Mouse (Mus musculus) testis, postnatal 14 days (tissue): ENCODE data around the gene St5.
A peak's percentile ranks its signal among the peaks of the same experiment; 100 is the strongest.

ENCODE experiments used
- DNase-seq: peaks from one replicate; pipeline ENCODE4 v3.0.0; 2021; ENCODE audit warnings: low spot score

Gene St5

GRCm38 (mm10) chr7:109609565-109610345, 93.7 kb downstream of the St5 start:
- DNase-seq = no peak

GRCm38 (mm10) chr7:109608831-109609230, 94.6 kb downstream of the St5 start:
- no peak for DNase-seq

DNA sequence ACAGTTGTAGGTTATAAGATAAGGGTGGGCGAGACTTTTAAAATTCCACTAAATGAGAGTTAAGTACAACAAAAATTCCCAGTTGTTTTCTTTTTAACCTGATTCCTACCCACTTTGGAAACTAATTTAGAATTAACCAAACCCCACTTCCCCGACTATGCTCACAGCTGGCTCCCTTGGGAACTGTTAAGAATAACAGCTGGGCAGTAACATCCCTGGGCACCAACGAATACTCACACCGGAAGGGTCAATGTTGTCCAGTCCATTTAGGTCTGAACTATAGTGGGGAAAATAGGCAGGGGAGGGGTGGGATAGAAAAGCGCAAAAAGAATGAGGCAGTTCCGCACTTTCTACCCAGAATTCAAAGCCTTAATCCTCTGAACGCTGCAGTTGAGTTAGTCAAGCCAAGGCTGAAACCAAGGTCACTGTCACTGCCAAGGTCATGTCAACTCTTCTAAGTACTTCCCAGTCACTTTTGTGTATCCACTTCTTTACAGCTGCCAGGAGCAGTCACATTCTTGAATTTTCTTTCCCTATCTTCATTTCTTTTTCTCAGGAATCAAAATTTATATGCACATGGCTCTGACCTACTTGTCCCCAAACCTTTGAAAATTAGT, 96.3 kb downstream of the St5 start:
- no peak for DNase-seq

GRCm38 (mm10) chr7:109602562-109602961, 100.8 kb downstream of the St5 start:
- no peak for DNase-seq

DNA sequence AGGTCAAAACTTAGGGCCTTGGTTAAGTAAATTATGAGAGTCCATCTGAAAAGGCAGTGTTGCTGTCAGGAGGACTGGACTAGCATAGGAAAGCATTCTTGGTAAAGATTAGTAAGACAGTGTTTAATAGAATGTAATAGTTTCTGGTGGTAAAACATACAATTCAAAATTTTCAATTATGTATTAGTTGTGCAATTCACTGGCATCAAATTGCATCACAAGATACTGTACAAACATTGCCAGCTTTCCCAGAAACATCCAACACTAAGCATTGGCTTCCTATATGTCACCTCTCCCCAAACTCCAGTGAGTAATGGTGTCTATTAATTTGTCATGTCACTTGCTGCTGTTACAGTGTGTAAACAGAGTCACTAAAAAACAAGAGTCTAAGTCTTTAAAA, 101.4 kb downstream of the St5 start:
- DNase-seq = no peak

DNA sequence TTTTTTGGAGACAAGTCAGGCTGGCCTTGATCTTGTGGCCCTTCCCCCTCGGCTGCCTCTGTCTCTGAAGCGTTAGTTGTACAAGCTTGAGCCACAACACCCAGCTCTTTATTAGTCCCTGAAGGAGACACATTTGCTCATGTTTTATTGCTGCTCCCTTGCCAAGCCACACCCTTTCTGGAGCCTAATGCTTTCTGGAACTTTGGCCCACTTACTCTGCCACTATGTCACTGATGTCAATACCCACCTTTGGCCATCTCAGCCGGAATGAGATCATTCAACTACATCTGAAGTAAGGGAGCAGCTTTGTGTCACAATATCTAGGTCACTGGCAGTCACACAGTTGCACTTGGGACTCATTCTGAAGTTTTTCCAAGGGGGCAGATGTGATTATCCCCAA, 102.7 kb downstream of the St5 start:
- DNase-seq = peak; percentile 35

- no peak for DNase-seq
Observed at GRCm38 (mm10) chr7:109599998-109600397, 103.4 kb downstream of the St5 start.

GRCm38 (mm10) chr7:109594845-109595531, 108.4 kb downstream of the St5 start:
- no peak for DNase-seq

- no peak for DNase-seq
Observed at GRCm38 (mm10) chr7:109593992-109594391, 109.4 kb downstream of the St5 start.

- peak; percentile 57 for DNase-seq
Observed at GRCm38 (mm10) chr7:109592184-109592583, 111.2 kb downstream of the St5 start.

- peak; percentile 85 for DNase-seq
Observed at GRCm38 (mm10) chr7:109590576-109590975, 112.8 kb downstream of the St5 start.

- DNase-seq = no peak
Observed at GRCm38 (mm10) chr7:109588990-109589389, 114.4 kb downstream of the St5 start.

DNA sequence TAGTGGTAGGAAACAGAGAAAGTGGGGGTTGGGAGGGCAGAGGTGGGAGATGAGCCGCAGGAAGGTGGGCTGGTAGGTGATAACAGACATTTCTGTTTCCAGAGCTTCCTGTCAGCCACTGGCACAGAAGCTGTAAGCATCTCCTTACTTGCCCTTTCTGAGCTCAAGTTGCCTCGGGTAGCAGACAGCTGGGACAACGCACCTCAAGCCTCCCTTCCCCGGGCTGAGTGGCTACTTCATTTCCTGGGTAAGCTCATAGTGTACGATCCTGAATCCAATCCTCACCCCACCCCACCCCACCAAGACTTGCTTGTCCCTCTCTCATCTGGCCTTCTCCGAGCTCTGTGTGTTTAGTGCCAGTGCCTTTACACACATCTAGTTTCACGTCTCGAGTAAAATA, 115.3 kb downstream of the St5 start:
- no peak for DNase-seq

- DNase-seq = no peak
Observed at GRCm38 (mm10) chr7:109584467-109584866, 118.9 kb downstream of the St5 start.

GRCm38 (mm10) chr7:109580489-109580888, 122.9 kb downstream of the St5 start:
- DNase-seq = no peak

- DNase-seq = no peak
Observed at GRCm38 (mm10) chr7:109579585-109580307, 123.7 kb downstream of the St5 start.

GRCm38 (mm10) chr7:109578880-109579584, 124.4 kb downstream of the St5 start:
- DNase-seq = no peak

DNA sequence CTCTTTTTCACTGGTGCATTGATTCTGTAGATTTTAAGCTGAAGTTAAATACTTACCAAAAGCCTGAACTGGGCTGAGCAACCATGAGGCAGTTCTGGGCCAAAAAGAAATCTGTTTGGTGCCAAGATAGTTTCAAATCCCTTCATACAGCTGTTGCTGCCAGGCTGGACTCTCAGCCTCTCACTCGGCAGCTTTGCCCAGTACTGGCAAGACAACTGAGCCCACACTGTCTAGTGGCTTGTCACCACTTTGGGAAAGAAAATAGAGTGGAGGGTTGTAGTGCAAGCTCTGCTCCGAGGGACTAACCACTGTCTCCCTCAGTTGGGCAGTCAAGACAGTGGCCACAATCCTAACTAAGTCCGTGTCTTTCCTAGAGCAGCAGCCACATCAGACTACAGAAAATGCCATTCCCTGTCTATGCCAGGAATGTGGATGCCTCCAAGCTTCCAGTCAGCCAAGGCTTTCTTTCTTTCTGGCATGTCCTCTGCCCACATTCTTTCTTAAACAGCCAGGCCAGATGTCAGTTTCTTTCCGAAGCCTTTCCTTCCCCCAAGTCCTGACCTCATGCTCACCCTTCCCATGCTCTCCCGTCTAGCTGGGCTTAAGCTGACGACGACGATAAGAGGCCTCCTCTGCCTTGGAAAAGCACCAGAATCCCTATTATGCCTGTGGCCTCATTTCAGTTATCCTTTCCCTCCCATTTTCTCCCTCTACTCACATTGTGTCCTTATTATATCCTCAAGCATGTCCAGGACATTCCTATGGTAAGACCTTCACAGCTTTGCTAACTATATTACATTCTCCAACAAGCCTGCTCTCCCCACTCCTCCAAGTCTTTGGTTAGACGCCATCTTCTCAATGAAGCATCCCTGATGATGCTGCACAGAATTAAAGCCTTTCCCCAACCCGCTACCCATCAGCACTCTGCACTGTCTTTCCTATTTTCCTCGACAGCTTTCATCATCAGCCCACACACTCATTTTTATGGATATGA, 126.8 kb downstream of the St5 start:
- no peak for DNase-seq

GRCm38 (mm10) chr7:109574166-109574565, 129.2 kb downstream of the St5 start:
- DNase-seq = no peak

DNA sequence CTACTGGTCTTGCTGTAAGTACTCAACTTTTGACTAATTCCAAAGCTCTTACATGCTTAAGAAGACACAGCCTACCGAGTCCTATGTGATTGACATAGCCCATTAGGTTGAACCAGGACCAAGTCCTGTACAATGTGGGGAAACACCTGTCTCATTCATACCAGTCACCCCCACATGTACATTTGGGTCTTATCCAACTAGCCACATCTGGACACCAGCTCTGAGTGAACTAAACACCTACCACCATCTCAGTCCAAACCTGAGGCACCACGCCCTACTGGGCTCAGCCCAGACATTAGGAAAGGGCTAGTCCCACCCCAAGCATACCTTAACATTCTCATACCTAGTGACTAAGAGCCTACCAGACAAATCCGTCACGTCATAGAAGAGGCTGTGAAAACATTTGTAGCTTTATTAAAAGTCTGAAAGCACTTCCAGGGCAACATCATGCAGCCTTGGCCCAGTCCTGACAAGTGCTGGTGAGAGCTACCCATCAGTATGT, 135.0 kb downstream of the St5 start:
- DNase-seq = no peak
